Mouse (Mus musculus) 416B (cell line): Measurements from ENCODE around the gene Brdt.

Experiments
- DNase-seq: peaks from one replicate; pipeline ENCODE4 v3.0.0; 2011; ENCODE audit warnings: low read depth

Brdt gene

GRCm38 (mm10) chr5:107412285-107412684 is 81.3 kb downstream of the Brdt start:
- DNase-seq, result peak; percentile 49

GRCm38 (mm10) chr5:107415098-107415497 is 84.1 kb downstream of the Brdt start:
- no peak for DNase-seq

- peak; percentile 36 for DNase-seq
Observed at GRCm38 (mm10) chr5:107421676-107422075, 90.7 kb downstream of the Brdt start.

DNA sequence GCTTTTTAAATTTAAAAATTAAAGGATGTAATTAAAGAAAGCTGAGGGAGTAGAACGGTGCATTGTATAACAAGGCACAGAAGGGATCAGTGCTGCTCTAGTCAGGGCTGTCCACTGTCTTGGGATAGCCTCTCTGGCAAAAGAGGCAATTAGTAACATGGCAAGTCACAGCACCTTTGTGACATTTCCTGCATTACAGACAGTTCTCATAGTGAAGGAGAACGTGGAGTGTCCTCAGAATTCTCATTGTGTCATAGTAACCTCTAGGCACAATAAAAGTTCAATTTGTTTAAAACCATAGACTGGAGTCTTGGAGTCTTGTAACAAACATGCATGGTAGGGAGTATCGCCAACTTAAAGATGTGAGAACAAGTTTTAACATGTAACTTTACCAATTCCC is 100.3 kb downstream of the Brdt start, which contains the start of gene Lpcat2b:
TSS of gene Lpcat2b (plus strand) at position 301 of the 400 bp plus-strand sequence.
- DNase-seq, result no peak

GRCm38 (mm10) chr5:107434001-107434400 is 103.0 kb downstream of the Brdt start:
- DNase-seq, result no peak

DNA sequence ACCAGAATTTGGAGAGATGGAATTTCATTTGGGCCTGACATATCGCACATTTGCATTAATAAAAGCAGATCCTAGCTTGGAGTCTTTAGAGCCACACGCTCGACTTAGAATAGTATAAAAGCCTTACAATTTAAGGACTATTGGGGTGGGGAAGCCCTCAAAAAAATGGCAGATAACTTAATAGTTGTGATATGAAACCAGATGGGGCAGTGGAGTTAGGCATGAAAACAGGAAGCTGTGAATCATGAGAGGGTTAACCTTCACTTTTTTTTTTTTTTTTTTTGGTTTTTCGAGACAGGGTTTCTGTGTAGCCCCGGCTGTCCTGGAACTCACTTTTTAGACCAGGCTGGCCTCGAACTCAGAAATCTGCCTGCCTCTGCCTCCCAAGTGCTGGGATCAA is 105.2 kb downstream of the Brdt start:
- peak; percentile 44 for DNase-seq
